9 mouse cellular contexts compared by ENCODE assay signal in genomic region chr1:42695578-42695915, GRCm38 (mm10). TPM values are rescaled to one million over a fixed set of nuclear protein-coding genes. Genes with fewer than 3 reads are reported as not detected.
DNase-seq lines count a peak whose midpoint lies in the region; ATAC-seq and TF ChIP-seq lines count a peak whose summit lies in the region.
"Had no signal": no experiment of that assay in that cellular context is flagged by ENCODE, and none has a peak within 500 bp of the region (broad histone marks: within the 10 kb centered on the region; RNA-seq: fewer than 3 reads in every experiment).

Gene Pou3f3, plus strand, starts transcription at chr1:42695768.

- no peak for TF ChIP-seq EP300 in lung, postnatal 0 days (IDR thresholded peaks at IDR 0.05)

- peak within 1 kb of the TSS; percentile 99 for H3K9ac ChIP-seq in forebrain, embryonic 11.5 days (ENCODE audit: low read length)
- peak within 1 kb of the TSS; percentile 88 for H3K9ac ChIP-seq in hindbrain, embryonic 14.5 days
- no peak within 1 kb of the TSS for H3K9ac ChIP-seq in lung, postnatal 0 days (replicated peaks; ENCODE audit: low read depth)

- H3K9me3 ChIP-seq in forebrain, embryonic 11.5 days (ENCODE audit: control insufficient read depth, low read length) = no peaks in the 10 kb centered on the region
- no peaks in the 10 kb centered on the region for H3K9me3 ChIP-seq in hindbrain, embryonic 14.5 days (ENCODE audit: control insufficient read depth, low read length)
- no peaks in the 10 kb centered on the region for H3K9me3 ChIP-seq in lung, postnatal 0 days (ENCODE audit: low read length)

- peak; percentile 83 for DNase-seq in testis, postnatal 14 days (ENCODE audit: low spot score)
- no peak for DNase-seq in testis, postnatal 10 days (ENCODE audit: low spot score)
- DNase-seq in forebrain, embryonic 11.5 days (ENCODE audit: low spot score) = peak; percentile 97
- DNase-seq in hindbrain, embryonic 14.5 days (ENCODE audit: low spot score) = peak; percentile 96
- DNase-seq in layer of hippocampus, postnatal 25 days (ENCODE audit: extremely low spot score in 1 of 2, low spot score in 1 of 2) = peak; percentile 91 to 94
- DNase-seq in lung, postnatal 0 days (ENCODE audit: low spot score) = peak; percentile 73
- DNase-seq in right cerebral cortex, postnatal 4 days = peak; percentile 91
- no peak for DNase-seq in spleen, postnatal 10 days (ENCODE audit: low spot score in 2 of 2)

- ATAC-seq in forebrain, embryonic 11.5 days (replicated peaks; ENCODE audit: low FRiP score) = peak; percentile 86
- ATAC-seq in hindbrain, embryonic 14.5 days (ENCODE audit: low FRiP score) = peak; percentile 91
- peak; percentile 72 for ATAC-seq in lung, postnatal 0 days

- under 1% methylated on average over 21 of the region's 21 CpGs for WGBS in forebrain, embryonic 11.5 days
- 1% methylated on average over 20 of the region's 21 CpGs for WGBS in hindbrain, embryonic 14.5 days
- 0% methylated on average over 18 of the region's 21 CpGs for WGBS in lung, postnatal 0 days

- peak within 1 kb of the TSS; percentile 95 for H3K4me3 ChIP-seq in forebrain, embryonic 11.5 days (ENCODE audit: low read depth, low read length)
- peak within 1 kb of the TSS; percentile 89 for H3K4me3 ChIP-seq in hindbrain, embryonic 14.5 days (replicated peaks; ENCODE audit: low read length)
- peak within 1 kb of the TSS; percentile 37 for H3K4me3 ChIP-seq in lung, postnatal 0 days (ENCODE audit: low read depth, low read length)

- peak within 1 kb of the TSS; percentile 99 for H3K27ac ChIP-seq in forebrain, embryonic 11.5 days (ENCODE audit: low read depth, low read length)
- peak within 1 kb of the TSS; percentile 98 for H3K27ac ChIP-seq in hindbrain, embryonic 14.5 days
- no peak within 1 kb of the TSS for H3K27ac ChIP-seq in lung, postnatal 0 days (ENCODE audit: low read length)

- H3K4me1 ChIP-seq in forebrain, embryonic 11.5 days (replicated peaks; ENCODE audit: control insufficient read depth, insufficient read depth, low read length) = no peaks in the 10 kb centered on the region; the same call in 1 of the 2 replicates
- H3K4me1 ChIP-seq in hindbrain, embryonic 14.5 days (replicated peaks; ENCODE audit: control insufficient read depth, insufficient read depth, low read length) = no peaks in the 10 kb centered on the region; the same call in 1 of the 2 replicates
- peaks cover 9% of the 10 kb centered on the region; the same call in 1 of the 2 replicates for H3K4me1 ChIP-seq in lung, postnatal 0 days (ENCODE audit: insufficient read depth, low read depth, low read length)

- H3K4me2 ChIP-seq in forebrain, embryonic 11.5 days (ENCODE audit: low read depth, low read length, severe bottlenecking) = peak within 1 kb of the TSS; percentile 61
- H3K4me2 ChIP-seq in hindbrain, embryonic 14.5 days (replicated peaks) = peak within 1 kb of the TSS; percentile 99
- H3K4me2 ChIP-seq in lung, postnatal 0 days (replicated peaks; ENCODE audit: low read depth, low read length) = peak within 1 kb of the TSS; percentile 75

- H3K27me3 ChIP-seq in forebrain, embryonic 11.5 days (ENCODE audit: control insufficient read depth, insufficient read depth, low read length) = no peaks in the 10 kb centered on the region; the same call in 1 of the 2 replicates
- H3K27me3 ChIP-seq in hindbrain, embryonic 14.5 days (ENCODE audit: control insufficient read depth, insufficient read depth, low read length) = no peaks in the 10 kb centered on the region
- peaks cover 85% of the 10 kb centered on the region for H3K27me3 ChIP-seq in lung, postnatal 0 days (replicated peaks; ENCODE audit: insufficient read depth, low read length)
- H3K27me3 ChIP-seq: CH12.LX had no signal

- no peak; the same call in 1 of the 2 replicates for TF ChIP-seq CTCF in lung, postnatal 0 days (IDR thresholded peaks at IDR 0.05)

- peaks cover 2% of the 10 kb centered on the region; the same call in 1 of the 2 replicates for H3K36me3 ChIP-seq in forebrain, embryonic 11.5 days (ENCODE audit: control insufficient read depth, insufficient read depth, low read length)
- H3K36me3 ChIP-seq in hindbrain, embryonic 14.5 days (replicated peaks; ENCODE audit: control insufficient read depth, insufficient read depth) = peaks cover 24% of the 10 kb centered on the region
- H3K36me3 ChIP-seq in lung, postnatal 0 days (ENCODE audit: insufficient read depth, low read length) = no peaks in the 10 kb centered on the region

RNA-seq across cellular contexts. Expression of gene Pou3f3, which starts in this region (rescaled TPM):
- 28.5 and 29.3 TPM in 2 replicates for polyA plus RNA-seq in forebrain, embryonic 11.5 days (2014; fragmentation: Nextera tagmentation; extraction: Ambion mirVana)
- polyA plus RNA-seq in hindbrain, embryonic 14.5 days (2014; fragmentation: Nextera tagmentation; extraction: Ambion mirVana) = 10.6 and 11.5 TPM in 2 replicates
- 10 to 100 TPM; 61.7 to 72.6 TPM for total RNA-seq in layer of hippocampus, postnatal 25 days (2021)
- 0.05 and 0.10 TPM in 2 replicates for polyA plus RNA-seq in lung, postnatal 0 days (2015; fragmentation: Nextera tagmentation; extraction: Ambion mirVana)
- total RNA-seq: CH12.LX had no signal

Comparison
In these comparisons a context has a peak if more than half of its experiments do, and no peak if none do; other contexts are left out.
1. RNA of gene Pou3f3 (polyA plus RNA-seq): 28.5 to 29.3 TPM in forebrain, embryonic 11.5 days and 10.6 to 11.5 TPM in hindbrain, embryonic 14.5 days; 0.05 to 0.10 TPM in lung, postnatal 0 days; every median in the first group is over 10 times any median in the second.
2. DNase-seq: peak in testis, postnatal 14 days (single experiment), forebrain, embryonic 11.5 days (single experiment), hindbrain, embryonic 14.5 days (single experiment), layer of hippocampus, postnatal 25 days (2 of 2) and right cerebral cortex, postnatal 4 days (single experiment); none in testis, postnatal 10 days (single experiment) and spleen, postnatal 10 days (0 of 2).
3. Peak in DNase-seq, ATAC-seq, H3K4me3 ChIP-seq and H3K4me2 ChIP-seq in lung, postnatal 0 days; RNA of the gene not detected or under 1 TPM.
4. H3K4me3 ChIP-seq: peak in every context shown above with its lines; median percentile 95 in forebrain, embryonic 11.5 days; 89 in hindbrain, embryonic 14.5 days; 37 in lung, postnatal 0 days.
5. Peak in every context shown above with its lines, with median percentiles within 50 percentile points of each other: ATAC-seq and H3K4me2 ChIP-seq.